Mouse (Mus musculus) limb, embryonic 10.5 days (tissue): ENCODE measurements around the gene Slc8b1. TPM values are rescaled to one million over a fixed set of nuclear protein-coding genes. Genes with fewer than 3 reads are reported as not detected.
A peak's percentile ranks its signal among the peaks of the same experiment; 100 is the strongest.
"Not testable (repeated sequence)": the region's sequence is repeated elsewhere in the genome, so short reads cannot be mapped to it uniquely, and the experiment has no call there.

Source experiments
- DNase-seq: peaks from one replicate; pipeline ENCODE4 v3.0.0-alpha.2; 2017; ENCODE audit warnings: low spot score
- H3K27ac ChIP-seq: fragments of 300-500 bp; sonication (generic); 2 replicates; pipeline ENCODE4 v1.5.1; 2016; ENCODE audit warnings: mild to moderate bottlenecking
- H3K27me3 ChIP-seq: fragments of 300-500 bp; sonication (generic); 2 replicates; pipeline ENCODE4 v1.6.1; 2016; ENCODE audit warnings: low read depth, mild to moderate bottlenecking; ENCODE audit not compliant: poor library complexity, severe bottlenecking
- H3K36me3 ChIP-seq: fragments of 300-500 bp; sonication (generic); 2 replicates; pipeline ENCODE4 v1.6.1; 2016; ENCODE audit warnings: mild to moderate bottlenecking, moderate library complexity
- H3K4me1 ChIP-seq: fragments of 300-500 bp; sonication (generic); 2 replicates; pipeline ENCODE4 v1.6.1; 2016
- H3K4me3 ChIP-seq: fragments of 300-500 bp; sonication (generic); 2 replicates; pipeline ENCODE4 v1.5.1; 2016; ENCODE audit warnings: mild to moderate bottlenecking, moderate library complexity
- H3K9me3 ChIP-seq: fragments of 300-500 bp; sonication (generic); replicated peaks from 2 replicates; pipeline ENCODE4 v1.6.1; 2016; ENCODE audit warnings: mild to moderate bottlenecking
- WGBS: fragments of 180-500 bp; shearing (Covaris S2); methylation state at CpG from one replicate; pipeline ENCODE4 v1.1.7; 2016; 5-methylcytosine and 5-hydroxymethylcytosine counted together
- polyA plus RNA-seq: library from polyadenylated mRNA; unstranded; fragments of >200 nt; fragmentation: Nextera tagmentation; extraction: Ambion mirVana; gene quantifications from 2 replicates; pipeline ENCODE4 v1.2.1, GENCODE M21; 2016

Slc8b1 gene
- polyA plus RNA-seq, 1 experiment from 2014 or later: 4.4 TPM

- H3K4me3 ChIP-seq, H3K9me3 ChIP-seq, H3K27ac ChIP-seq, H3K27me3 ChIP-seq, DNase-seq: not testable (repeated sequence)
- Histone ChIP-seq H3K4me1 (peaks cover 26% of the 10 kb centered on the region), H3K36me3 (peaks cover 31% of the 10 kb centered on the region)
- 86% methylated on average over 9 of the region's 9 CpGs for WGBS
Measured at GRCm38 (mm10) chr5:120500609-120501008, 10.4 kb upstream of the Slc8b1 start.

DNA sequence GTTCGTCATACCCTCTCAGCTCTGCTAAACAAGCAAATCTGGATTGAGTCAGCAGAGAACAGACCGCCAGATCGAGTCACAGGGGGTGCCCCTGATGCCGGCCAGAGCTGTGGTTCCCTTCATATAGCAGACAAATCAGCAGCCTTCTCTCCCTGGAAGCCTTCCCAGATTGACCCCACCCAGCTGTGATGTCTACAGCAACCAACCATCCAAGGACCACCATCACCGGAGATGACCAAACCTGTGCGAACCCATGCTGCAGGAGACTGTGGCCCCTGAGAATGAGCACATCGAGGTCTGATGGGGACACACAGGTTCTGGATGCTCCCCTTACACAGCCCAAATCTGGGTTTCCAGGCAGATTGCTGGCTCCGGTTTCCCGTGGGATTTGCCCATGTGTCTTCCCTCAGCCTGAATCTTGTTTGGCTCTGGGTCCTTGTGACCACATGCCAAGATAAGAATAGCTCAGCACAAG, 8.8 kb upstream of the Slc8b1 start:
- Histone ChIP-seq H3K9me3 (no peaks in the 10 kb centered on the region), H3K27me3 (peaks cover 5% of the 10 kb centered on the region; the same call in 1 of the 2 replicates), H3K4me3 (peak overlapping the region; percentile 81), H3K4me1 (peaks cover 30% of the 10 kb centered on the region), H3K36me3 (peaks cover 22% of the 10 kb centered on the region), H3K27ac (peak overlapping the region; percentile 84; the same call in 1 of the 2 replicates)
- WGBS: 70% methylated on average over 9 of the region's 9 CpGs
- no peak for DNase-seq

DNA sequence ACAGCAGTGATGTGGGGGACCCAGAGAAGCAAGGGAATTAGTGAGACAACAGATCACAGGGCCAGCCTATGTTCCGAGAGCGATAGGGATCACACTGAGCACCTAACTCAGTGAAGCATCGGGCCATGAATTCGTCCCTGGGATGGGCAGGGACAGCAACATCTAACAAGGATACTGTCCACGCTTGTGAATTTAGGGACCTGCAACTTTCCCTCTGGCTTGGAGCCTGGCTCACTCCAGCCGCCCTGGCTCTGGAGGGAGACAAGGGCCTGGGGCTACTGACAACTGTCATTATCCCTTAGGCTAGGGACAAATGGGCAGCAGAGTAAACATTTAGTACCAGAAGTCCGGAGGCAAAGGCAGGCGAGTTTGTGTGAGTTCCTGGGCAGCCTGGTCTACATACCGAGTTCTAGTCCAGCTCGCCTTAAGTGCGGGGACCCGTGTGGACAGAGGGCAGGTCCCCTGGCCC, 8.3 kb upstream of the Slc8b1 start:
- Histone ChIP-seq H3K27me3 (peaks cover 5% of the 10 kb centered on the region; the same call in 1 of the 2 replicates), H3K4me1 (peaks cover 30% of the 10 kb centered on the region), H3K4me3 (peak overlapping the region; percentile 81), H3K36me3 (peaks cover 17% of the 10 kb centered on the region), H3K9me3 (no peaks in the 10 kb centered on the region), H3K27ac (peak overlapping the region; percentile 84)
- 12% methylated on average over 12 of the region's 12 CpGs for WGBS
- no peak for DNase-seq

DNA sequence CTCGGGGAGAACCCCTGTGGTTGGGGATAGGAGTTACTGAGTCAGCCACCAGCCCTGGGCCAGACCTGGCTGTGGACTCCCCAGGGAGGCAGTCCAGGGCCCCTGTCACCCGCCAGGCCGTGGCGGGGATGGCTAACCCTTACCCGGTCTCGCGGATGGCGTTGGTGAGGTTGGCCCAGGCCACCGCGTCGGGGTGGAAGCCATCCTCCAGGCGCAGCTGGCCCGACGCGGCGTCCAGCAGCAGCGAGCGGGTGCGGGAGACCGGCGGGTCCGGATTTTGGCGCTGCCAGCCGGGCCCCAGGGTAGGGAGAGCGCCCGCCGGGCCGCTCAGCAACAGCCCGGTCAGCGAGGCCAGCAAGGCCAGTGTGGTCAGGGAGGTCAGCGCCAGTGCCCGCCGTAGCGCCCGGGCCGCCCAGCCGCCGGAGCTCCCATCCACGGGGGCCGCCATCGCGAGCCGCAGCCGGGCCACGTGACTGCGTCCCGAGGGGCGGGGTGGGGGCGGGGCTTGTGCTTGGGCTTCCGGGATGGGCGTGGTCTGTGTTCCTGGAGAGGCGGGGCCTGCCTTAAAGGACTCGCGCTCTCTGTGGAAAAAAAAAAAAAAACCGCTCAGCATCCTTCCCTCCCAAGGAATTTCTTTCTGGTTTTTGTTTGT, 7.7 kb upstream of the Slc8b1 start, which contains the start of gene Plbd2:
Plbd2 (minus strand) TSS at position 482 of the 652 bp plus-strand sequence.
- under 1% methylated on average over 48 of the region's 55 CpGs for WGBS
- Histone ChIP-seq H3K36me3 (peaks cover 12% of the 10 kb centered on the region), H3K27me3 (peaks cover 5% of the 10 kb centered on the region; the same call in 1 of the 2 replicates), H3K9me3 (no peaks in the 10 kb centered on the region), H3K4me3 (peak within 1 kb of the TSS; percentile 81), H3K27ac (peak within 1 kb of the TSS; percentile 84), H3K4me1 (peaks cover 30% of the 10 kb centered on the region)
- peak; percentile 99 for DNase-seq

- no peaks in the 10 kb centered on the region for H3K36me3 ChIP-seq
- H3K27me3 ChIP-seq: peaks cover 5% of the 10 kb centered on the region; the same call in 1 of the 2 replicates
- H3K4me1 ChIP-seq: peaks cover 33% of the 10 kb centered on the region
- no peaks in the 10 kb centered on the region for H3K9me3 ChIP-seq
- DNase-seq: peak; percentile 89
- H3K4me3 ChIP-seq: no peak overlapping the region
- peak overlapping the region; percentile 54 for H3K27ac ChIP-seq
- 24% methylated on average over 16 of the region's 16 CpGs for WGBS
Measured at GRCm38 (mm10) chr5:120505368-120505767, 5.6 kb upstream of the Slc8b1 start.

DNA sequence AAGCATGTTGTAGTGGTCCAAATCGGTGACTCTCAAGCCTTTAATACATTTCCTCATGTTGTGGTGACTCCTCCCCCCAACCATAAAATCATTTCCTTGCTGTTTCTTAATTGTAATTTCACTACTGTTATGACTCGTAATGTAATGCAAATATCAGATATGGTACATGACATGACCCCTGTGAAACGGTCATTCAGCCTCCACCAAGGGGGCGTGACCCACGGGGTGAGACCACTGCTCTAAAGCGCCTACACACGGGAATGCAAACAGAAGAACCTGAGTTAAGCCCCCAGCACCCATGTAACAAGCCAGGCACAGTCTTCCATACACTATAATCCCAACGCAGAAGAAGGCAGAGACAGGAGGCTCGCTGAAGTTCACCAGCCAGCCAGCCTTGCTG, 5.2 kb upstream of the Slc8b1 start:
- WGBS: 70% methylated on average over 9 of the region's 9 CpGs
- peaks cover 37% of the 10 kb centered on the region for H3K4me1 ChIP-seq
- peak overlapping the region; percentile 54; the same call in 1 of the 2 replicates for H3K27ac ChIP-seq
- H3K36me3 ChIP-seq: no peaks in the 10 kb centered on the region
- H3K4me3 ChIP-seq: no peak overlapping the region
- H3K27me3 ChIP-seq: peaks cover 5% of the 10 kb centered on the region; the same call in 1 of the 2 replicates
- DNase-seq: no peak
- no peaks in the 10 kb centered on the region for H3K9me3 ChIP-seq

DNA sequence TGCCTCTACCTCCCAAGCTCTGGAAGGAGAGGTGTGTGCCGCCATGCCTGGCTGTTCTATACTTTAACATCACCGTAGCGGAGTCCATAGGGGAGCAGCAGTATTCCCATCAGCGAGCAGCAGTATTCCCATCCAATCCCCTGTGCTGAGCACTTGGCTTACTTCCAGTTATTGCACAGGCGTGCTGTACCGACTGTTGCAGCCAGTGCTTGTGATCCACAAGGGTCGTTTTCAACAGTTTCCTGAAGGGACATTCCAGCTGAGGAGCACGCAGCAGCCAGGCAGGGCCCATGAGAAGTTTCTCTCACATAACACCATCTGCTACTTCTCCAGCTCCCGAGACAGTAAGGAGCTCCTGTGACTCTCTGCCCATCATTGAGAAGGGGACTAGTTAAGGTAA, 4.5 kb upstream of the Slc8b1 start:
- Histone ChIP-seq H3K9me3 (no peaks in the 10 kb centered on the region), H3K27ac (no peak overlapping the region), H3K4me1 (peaks cover 42% of the 10 kb centered on the region), H3K27me3 (peaks cover 8% of the 10 kb centered on the region), H3K4me3 (no peak overlapping the region), H3K36me3 (no peaks in the 10 kb centered on the region)
- no peak for DNase-seq
- 75% methylated on average over 9 of the region's 9 CpGs for WGBS

- H3K4me1 ChIP-seq: peaks cover 38% of the 10 kb centered on the region
- H3K36me3 ChIP-seq: no peaks in the 10 kb centered on the region
- DNase-seq: no peak
- WGBS: 62% methylated on average over 4 of the region's 4 CpGs
- H3K9me3 ChIP-seq: no peaks in the 10 kb centered on the region
- peaks cover 15% of the 10 kb centered on the region for H3K27me3 ChIP-seq
- H3K27ac ChIP-seq: no peak overlapping the region
- no peak overlapping the region for H3K4me3 ChIP-seq
Measured at GRCm38 (mm10) chr5:120507311-120507710, 3.7 kb upstream of the Slc8b1 start.

- H3K36me3 ChIP-seq: no peaks in the 10 kb centered on the region
- no peaks in the 10 kb centered on the region for H3K9me3 ChIP-seq
- peaks cover 23% of the 10 kb centered on the region for H3K27me3 ChIP-seq
- H3K4me3 ChIP-seq: peak overlapping the region; percentile 60
- H3K4me1 ChIP-seq: peaks cover 47% of the 10 kb centered on the region
- peak overlapping the region; percentile 69; the same call in 1 of the 2 replicates for H3K27ac ChIP-seq
- WGBS: 34% methylated on average over 14 of the region's 14 CpGs
- no peak for DNase-seq
Measured at GRCm38 (mm10) chr5:120511643-120512220, 764 bp downstream of the Slc8b1 start.

- no peak overlapping the region for H3K4me3 ChIP-seq
- H3K4me1 ChIP-seq: peaks cover 49% of the 10 kb centered on the region
- peaks cover 23% of the 10 kb centered on the region for H3K27me3 ChIP-seq
- 0 out of 2 replicates have a peak overlapping the region, but pooled peaks have one; percentile 25 for H3K27ac ChIP-seq
- no peaks in the 10 kb centered on the region for H3K9me3 ChIP-seq
- no peaks in the 10 kb centered on the region for H3K36me3 ChIP-seq
- no peak for DNase-seq
- 40% methylated on average over 15 of the region's 15 CpGs for WGBS
Measured at GRCm38 (mm10) chr5:120512911-120513555, 2.1 kb downstream of the Slc8b1 start.

GRCm38 (mm10) chr5:120514031-120514677, 3.2 kb downstream of the Slc8b1 start:
- H3K27ac ChIP-seq: no peak overlapping the region
- no peak for DNase-seq
- H3K4me1 ChIP-seq: peaks cover 49% of the 10 kb centered on the region

DNA sequence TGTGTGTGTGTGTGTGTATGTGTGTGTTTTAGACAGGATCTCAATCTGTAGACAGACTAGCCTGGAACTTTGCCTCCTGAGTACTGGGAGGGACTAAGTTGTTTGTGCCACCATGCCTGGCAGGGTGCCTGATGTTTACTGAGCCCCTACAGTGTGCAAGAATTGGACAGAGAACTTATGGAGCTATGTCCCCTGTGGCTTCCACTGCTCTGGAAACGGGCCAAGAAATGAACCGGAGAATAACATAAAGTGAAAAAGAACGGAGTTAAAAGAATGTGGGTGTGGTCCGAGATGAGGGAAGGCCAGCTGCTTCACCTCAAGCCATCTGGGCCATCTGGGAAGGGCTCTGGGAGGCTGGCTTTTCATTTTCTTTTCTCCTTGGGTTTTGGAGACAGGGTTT, 3.8 kb downstream of the Slc8b1 start:
- Histone ChIP-seq H3K27ac (no peak overlapping the region), H3K36me3 (no peaks in the 10 kb centered on the region), H3K4me1 (peaks cover 49% of the 10 kb centered on the region), H3K27me3 (peaks cover 23% of the 10 kb centered on the region), H3K4me3 (no peak overlapping the region), H3K9me3 (no peaks in the 10 kb centered on the region)
- WGBS: 51% methylated on average over 4 of the region's 4 CpGs
- DNase-seq: no peak

More at GRCm38 (mm10) chr5:120514031-120514677, 3.2 kb downstream of the Slc8b1 start:
- no peaks in the 10 kb centered on the region for H3K36me3 ChIP-seq
- no peaks in the 10 kb centered on the region for H3K9me3 ChIP-seq
- no peak overlapping the region for H3K4me3 ChIP-seq
- peaks cover 23% of the 10 kb centered on the region for H3K27me3 ChIP-seq
- WGBS: 89% methylated on average over 9 of the region's 9 CpGs
